Mouse (Mus musculus) erythroid progenitor cell, adult 5-6 weeks (primary cell): ENCODE measurements around the gene Ppp1r1a. TPM values are rescaled to one million over a fixed set of nuclear protein-coding genes. Genes with fewer than 3 reads are reported as not detected.

Experiments used
- ATAC-seq: replicated peaks from 2 replicates; pipeline ENCODE4 v1.8.0; 2016; ENCODE audit warnings: moderate number of reproducible peaks, mild to moderate bottlenecking, moderate TSS enrichment, inconsistent platforms; ENCODE audit not compliant: poor library complexity, low FRiP score, severe bottlenecking
- total RNA-seq, 2 experiments: library from RNA; stranded (forward) in 1 of 2; stranded (reverse) in 1 of 2; fragments of 150-400 nt in 1 of 2; fragments of 186-747, 209-891 nt in 1 of 2; gene quantifications; 2 replicates each; pipeline versions ENCODE4 v1.2.3 to v1.2.4; 2015 to 2017; ENCODE audit warnings: low replicate concordance in 2 of 2

The Ppp1r1a gene
- total RNA-seq (2015; ENCODE audit: low replicate concordance) (not detected in 2 replicates), total RNA-seq (2017; ENCODE audit: low replicate concordance) (not detected in 2 replicates)

DNA sequence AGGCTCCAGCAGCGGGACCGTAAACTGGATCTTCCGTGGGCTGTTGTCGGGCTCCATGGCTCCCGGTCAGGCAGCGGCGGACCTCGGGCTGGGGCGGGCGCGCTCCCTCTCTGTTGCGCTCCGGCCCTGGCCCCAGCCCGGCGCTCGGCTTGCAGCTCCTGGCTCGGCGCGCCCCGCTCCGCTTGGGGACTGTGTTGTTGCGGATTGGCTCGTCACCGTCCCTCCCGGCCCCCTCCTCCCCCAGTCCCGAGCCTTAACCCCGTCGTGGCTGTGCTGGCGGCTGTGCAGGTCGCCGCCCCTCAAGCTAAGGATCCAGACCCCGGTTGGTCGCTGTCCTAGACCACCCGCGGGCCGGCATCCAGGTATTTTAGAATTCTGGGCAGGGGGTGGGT lies at the start of gene Ppp1r1a:
TSS of gene Ppp1r1a (minus strand) at position 182 of the 392 bp plus-strand sequence.
- ATAC-seq: no peak

- ATAC-seq: no peak
Measured at GRCm38 (mm10) chr15:103585876-103586275, 48.1 kb upstream of the Ppp1r1a start.

GRCm38 (mm10) chr15:103564981-103565380 lies 27.2 kb upstream of the Ppp1r1a start, which contains the start of gene Glycam1:
TSS of gene Glycam1 (minus strand) at chr15:103565081.
- ATAC-seq: no peak

DNA sequence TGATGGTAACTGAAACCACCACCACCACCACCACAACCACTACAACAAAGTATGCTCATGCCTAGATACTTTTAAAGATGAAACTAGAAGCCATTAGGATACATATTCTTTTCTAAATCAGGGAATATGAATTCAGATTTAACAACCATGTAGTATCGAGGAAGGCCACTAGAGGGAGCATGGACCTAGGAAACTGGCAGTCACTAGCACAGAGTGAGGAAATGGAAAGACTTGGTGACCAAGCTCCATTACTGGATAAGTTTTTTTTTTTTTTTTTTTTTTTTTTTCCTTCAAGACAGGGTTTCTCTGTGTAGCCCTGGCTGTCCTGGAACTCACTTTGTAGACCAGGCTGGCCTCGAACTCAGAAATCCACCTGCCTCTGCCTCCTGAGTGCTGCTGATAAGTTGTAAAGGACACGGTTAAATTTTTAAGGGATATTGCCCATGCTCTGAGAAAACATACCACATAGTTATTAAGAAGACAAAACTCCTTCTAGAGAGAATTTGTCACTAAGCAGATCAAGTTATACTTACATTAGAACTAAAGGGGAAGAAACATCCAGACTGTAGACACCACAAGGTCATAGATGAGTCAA lies 14.4 kb upstream of the Ppp1r1a start:
- ATAC-seq: no peak

DNA sequence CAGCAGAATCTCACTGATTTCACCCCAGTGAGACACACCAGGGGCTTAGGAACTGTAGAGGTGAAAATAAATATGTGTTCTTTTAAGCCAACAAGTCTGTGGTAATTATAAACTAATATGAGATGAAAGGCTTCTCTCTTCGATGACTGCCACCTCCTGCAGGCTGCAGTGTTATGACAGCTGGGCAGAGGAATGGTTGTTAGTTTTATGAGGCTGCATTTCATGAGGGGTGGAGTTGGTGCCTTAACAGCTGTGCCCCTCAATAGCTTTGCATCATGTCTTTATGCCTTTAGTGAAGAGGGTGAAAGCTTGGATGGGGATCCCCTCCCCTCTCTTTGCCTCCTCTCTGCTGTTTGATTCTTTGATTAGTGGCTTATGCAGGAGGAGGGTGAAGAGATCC lies 13.2 kb upstream of the Ppp1r1a start:
- ATAC-seq: no peak

GRCm38 (mm10) chr15:103549475-103549874 lies 11.7 kb upstream of the Ppp1r1a start:
- ATAC-seq: no peak

GRCm38 (mm10) chr15:103547983-103548382 lies 10.2 kb upstream of the Ppp1r1a start:
- no peak for ATAC-seq

GRCm38 (mm10) chr15:103542526-103542925 lies 4.7 kb upstream of the Ppp1r1a start:
- no peak for ATAC-seq

- no peak for ATAC-seq
Measured at GRCm38 (mm10) chr15:103540646-103541045, 2.8 kb upstream of the Ppp1r1a start.

- no peak for ATAC-seq
Measured at GRCm38 (mm10) chr15:103539259-103539658, 1.5 kb upstream of the Ppp1r1a start.

DNA sequence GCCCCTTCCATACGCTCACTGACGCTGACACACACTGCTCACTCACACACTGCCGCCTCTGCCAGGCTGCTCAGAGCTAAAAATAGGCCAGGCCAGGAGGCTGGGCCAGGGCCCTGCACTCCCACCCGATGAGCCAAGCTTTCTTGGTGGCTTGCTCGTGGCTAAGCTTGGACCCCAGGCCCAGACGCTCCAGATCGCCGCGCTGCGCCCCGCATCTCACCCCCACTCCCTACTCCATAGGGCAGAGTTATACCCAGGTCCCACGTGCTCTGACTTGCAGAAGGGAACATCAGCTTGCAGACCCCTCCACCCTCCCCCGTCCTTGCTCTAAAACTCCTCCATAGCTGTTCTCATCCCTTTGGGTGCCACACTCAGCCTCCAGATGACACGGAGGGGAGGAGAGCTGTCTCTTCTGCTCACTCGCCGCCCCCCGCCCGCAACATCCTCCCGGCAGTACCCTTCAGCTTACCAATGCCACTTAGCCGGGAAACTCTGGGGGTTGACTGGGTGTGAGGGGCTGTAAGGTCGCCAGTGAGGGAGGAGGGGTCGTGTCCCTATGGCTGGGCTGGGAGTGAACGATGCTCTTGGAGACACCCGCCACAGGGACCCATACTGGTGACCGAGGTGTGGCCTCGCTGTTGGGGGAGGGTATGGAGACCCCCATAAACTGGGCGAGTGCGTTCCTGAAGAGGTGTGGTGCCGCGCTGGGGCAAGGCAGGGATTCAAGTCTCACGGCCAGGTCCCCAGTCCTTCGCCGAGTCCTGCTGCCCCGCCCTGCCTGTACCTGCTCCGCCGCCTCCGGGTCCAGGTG lies 587 bp downstream of the Ppp1r1a start:
- no peak for ATAC-seq

DNA sequence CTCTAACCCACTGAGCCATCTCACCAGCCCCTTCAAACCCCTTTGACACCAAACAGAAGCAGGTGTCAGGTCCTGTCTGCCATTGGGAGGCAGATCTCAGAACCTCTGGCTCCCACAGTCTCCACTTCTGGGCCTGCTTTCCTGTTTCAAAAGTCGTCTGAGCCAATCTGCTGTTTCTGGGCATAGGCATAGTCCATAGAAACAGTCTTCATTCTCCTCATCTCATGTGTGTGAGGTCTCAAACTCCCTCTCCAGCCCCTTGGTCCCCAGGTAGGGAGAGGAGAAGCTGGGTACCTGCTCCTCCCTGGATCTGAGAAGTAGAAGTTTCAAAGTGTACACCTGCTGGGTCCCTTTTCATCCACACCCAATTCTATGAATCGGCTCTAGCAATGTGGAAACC lies 1.3 kb downstream of the Ppp1r1a start:
- ATAC-seq: no peak

DNA sequence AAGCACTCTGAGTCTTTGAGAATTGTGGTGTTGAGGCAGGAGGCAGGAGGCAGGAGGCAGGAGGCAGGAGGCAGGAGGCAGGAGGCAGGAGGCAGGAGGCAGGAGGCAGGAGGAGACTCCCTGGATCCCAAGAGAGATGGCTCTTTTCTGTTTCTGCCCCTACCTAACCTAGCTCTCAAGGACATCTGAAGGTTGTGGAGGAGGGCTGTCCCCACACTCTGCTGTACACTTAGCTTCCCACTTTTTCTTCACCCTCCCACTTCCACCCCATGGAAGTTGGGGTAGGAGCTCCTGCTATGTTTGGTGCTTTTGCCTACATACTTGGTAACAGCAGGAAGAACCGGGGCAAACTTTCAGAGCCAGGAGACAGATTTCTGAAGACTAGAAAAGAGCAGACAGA lies 2.0 kb downstream of the Ppp1r1a start:
- ATAC-seq: no peak

DNA sequence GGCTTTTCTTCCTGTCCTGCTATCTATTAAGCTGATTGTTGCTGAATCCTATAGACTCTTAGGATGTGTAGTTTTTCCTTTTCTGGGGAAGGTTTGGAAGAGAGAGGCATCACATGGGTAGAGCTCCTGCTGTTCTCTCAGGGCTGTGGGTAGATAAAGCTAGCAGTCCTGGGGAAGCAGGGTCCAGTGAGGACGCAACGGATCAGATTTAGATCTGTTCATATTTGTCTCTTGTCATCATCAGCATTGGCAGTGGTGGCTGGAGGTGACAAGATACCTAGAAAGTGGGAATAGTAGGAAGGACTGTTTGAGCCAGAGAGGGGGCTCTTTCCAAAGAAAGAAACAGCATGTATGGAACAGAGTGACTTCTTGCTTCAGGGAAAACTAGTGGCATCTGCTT lies 2.8 kb downstream of the Ppp1r1a start:
- no peak for ATAC-seq

GRCm38 (mm10) chr15:103534054-103534620 lies 3.7 kb downstream of the Ppp1r1a start:
- no peak for ATAC-seq

GRCm38 (mm10) chr15:103530372-103530771 lies 7.4 kb downstream of the Ppp1r1a start:
- ATAC-seq: peak; percentile 70

DNA sequence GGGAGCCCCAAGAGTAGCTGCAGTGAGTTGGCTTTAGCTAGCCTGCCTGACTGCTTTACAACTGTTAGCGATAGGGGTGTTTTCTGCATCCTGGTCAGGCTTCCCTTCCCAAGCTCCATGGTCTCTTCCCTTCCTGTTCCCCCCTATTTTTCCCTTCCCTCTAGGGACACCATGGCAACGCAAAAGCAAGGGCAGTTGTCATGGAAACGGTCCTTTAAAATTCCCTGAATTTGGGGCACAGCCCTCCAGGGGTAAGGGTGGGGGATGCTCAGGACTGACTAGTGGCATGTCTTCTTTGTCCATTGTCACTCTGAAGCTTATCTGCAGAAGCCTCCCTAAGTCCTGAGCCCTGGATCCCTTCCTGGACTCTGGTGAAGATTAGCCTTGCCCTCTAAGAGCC lies 14.6 kb downstream of the Ppp1r1a start:
- no peak for ATAC-seq

DNA sequence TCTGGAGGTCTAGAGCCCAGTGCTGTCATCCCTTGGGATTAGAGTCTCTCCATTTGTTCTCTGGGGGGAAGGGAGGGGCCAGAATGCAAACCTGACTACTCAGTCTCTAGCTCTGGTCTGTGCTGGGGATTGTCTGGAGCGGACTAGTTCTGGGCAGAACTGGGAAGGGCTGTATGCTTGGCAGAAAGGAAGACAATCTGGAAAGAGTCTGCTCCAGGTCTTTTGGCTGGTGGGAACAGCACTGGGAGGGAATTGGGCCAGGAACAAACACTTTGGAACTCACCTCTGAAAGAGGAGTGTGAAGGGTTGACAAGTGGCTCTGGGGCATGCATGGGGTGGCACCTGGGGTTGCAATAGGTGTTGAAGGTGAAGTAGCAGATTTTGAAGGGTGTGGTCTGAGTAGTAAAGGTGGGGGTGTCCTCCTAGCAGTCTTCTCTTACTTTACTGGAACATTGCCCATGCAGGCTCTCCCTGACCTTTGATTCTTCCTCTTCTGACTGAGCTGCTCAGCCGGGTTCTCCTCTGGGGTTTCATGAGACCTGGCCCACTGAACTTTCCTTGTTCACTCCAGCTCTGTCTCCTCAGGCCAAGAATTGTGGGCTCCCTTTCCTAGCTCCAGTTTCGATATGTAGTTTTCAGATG lies 15.2 kb downstream of the Ppp1r1a start:
- no peak for ATAC-seq

- no peak for ATAC-seq
Measured at GRCm38 (mm10) chr15:103519386-103520378, 18.1 kb downstream of the Ppp1r1a start.
